Mouse (Mus musculus): ENCODE measurements around the gene Bivm. TPM values are rescaled to one million over a fixed set of nuclear protein-coding genes. Genes with fewer than 3 reads are reported as not detected.
A peak's percentile ranks its signal among the peaks of the same experiment; 100 is the strongest.

Gene Bivm
- polyA plus RNA-seq (2015; fragmentation: Nextera tagmentation; extraction: Ambion mirVana) = 27.3 and 32.3 TPM in 2 replicates

DNA sequence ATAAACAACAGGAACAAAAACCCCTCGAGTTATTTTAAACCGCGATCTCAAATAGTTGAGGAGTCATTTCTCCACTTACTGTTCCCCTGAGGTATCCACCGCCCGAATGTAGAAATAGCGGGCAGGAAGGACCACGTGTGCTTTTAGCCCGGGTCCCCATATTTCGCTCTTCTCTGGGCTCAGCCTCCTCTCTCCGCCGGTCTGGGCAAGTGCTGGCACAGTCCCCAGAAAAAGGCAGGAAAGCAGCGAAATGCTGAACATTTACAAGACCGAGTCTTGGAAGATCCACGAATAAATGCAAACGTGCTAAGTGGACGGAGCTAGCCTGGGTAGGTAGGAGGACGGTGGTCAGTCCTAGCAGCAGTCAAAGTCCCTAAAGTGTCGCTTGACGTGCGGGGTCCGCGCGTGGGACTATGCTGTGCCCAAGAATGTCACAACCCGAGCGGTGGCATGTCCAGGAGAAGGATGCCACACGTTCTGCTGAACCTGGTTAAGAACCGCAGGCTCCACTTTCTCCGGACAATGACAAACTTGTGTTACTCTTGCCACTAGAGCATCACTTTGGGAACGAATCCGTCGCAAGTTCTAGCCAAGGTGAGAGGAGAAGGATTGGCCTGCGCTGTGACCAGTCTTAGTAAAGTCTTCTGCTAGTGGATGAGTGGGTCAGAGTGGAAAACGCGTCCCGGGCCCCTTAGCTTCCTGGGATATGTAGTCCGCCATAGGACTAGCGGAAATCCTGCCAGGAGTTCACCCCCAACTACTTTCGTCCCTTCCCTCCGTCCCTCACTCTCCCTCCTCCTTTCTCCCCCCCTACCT, at the start of gene Bivm, which contains the start of gene Kdelc1:
Gene Bivm (plus strand): TSS at position 719 of the 816 bp plus-strand sequence.
Gene Kdelc1 (minus strand): TSS at position 570 of the 816 bp plus-strand sequence.
- Histone ChIP-seq H3K4me2 (ENCODE audit: low read length) (peak within 1 kb of the TSS; percentile 84), H3K4me3 (ENCODE audit: low read length) (peak within 1 kb of the TSS; percentile 63), H3K4me1 (ENCODE audit: control insufficient read depth, insufficient read depth, low read depth, low read length) (peaks cover 9% of the 10 kb centered on the region), H3K9ac (ENCODE audit: low read depth, low read length) (peak within 1 kb of the TSS; percentile 81), H3K36me3 (ENCODE audit: control insufficient read depth, insufficient read depth, low read length) (peaks cover 4% of the 10 kb centered on the region; the same call in 1 of the 2 replicates), H3K27me3 (replicated peaks; ENCODE audit: control insufficient read depth, insufficient read depth, low read length) (no peaks in the 10 kb centered on the region), H3K9me3 (ENCODE audit: control insufficient read depth, low read length) (no peaks in the 10 kb centered on the region), H3K27ac (ENCODE audit: low read depth, low read length) (peak within 1 kb of the TSS; percentile 90)
- peak; percentile 98 for ATAC-seq
- under 1% methylated on average over 39 of the region's 39 CpGs for WGBS

DNA sequence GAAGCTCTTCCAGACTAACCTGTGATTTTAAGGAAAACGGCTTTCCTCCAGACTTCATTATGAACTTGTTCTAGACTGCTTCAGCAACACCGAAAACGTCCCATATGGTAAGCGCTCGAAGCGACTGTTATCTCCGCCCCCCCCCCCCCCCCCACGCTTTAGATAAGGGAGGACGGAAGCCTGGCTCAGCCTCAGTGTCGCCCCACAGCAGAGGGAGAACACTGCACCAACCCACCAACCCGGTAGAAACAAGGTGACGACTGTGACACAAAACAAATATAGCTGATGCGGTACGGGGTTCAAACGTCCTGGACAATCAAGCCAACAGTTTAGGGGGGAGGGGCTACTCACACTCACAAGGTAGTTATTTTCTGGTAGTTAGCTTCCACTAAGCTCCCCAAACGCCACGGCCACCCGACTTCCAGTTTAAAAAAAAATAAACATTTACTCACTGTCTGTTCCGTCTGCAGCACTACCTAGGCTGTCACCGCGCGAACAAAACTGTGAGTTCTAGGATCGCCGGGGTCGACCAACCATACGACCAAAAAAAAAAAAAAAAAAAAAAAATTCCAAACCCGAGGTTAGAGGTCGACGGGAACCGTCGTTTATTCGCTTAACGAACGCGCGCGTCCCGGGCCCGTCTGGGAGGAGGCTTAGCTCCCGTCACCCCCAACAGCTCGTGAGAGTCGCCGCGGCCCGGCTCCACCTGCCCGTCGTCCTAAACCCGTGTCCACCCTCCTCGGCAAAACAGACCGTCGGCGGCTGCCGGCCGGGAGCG, 17.1 kb upstream of the Bivm start:
- Histone ChIP-seq H3K4me2 (ENCODE audit: low read length) (peak overlapping the region; percentile 75), H3K9ac (ENCODE audit: low read depth, low read length) (peak overlapping the region; percentile 84), H3K9me3 (ENCODE audit: control insufficient read depth, low read length) (no peaks in the 10 kb centered on the region), H3K4me1 (ENCODE audit: control insufficient read depth, insufficient read depth, low read depth, low read length) (peaks cover 7% of the 10 kb centered on the region), H3K27ac (ENCODE audit: low read depth, low read length) (peak overlapping the region; percentile 79), H3K36me3 (ENCODE audit: control insufficient read depth, insufficient read depth, low read length) (peaks cover 8% of the 10 kb centered on the region), H3K4me3 (ENCODE audit: low read length) (peak overlapping the region; percentile 89), H3K27me3 (replicated peaks; ENCODE audit: control insufficient read depth, insufficient read depth, low read length) (no peaks in the 10 kb centered on the region)
- WGBS = under 1% methylated on average over 53 of the region's 55 CpGs
- peak; percentile 79 for ATAC-seq

DNA sequence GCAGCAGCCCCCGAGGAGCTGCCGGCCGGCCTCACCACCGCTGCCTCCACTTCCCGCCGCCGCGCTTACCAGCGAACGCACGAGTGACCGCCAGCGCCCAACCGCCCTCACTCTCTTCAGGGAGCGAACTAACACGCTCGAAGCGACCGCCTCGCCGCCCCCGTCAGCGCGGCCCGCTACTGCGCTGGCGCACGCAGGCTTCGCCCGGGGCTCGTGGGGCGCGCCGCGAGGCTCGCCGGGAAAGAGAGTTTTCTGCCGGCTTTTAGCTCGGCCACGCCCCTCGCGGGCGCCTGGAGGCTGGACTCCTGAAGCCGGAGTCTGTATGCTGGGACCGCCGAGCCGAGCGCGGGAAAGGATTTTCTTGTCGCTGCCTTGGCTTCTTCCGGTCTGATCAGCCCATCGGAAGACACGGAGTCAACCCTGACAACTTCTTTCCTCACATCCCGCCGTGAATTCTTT, 16.5 kb upstream of the Bivm start, which contains the start of gene Tex30:
Gene Tex30 (minus strand): TSS at position 183 of the 459 bp plus-strand sequence.
- Histone ChIP-seq H3K4me3 (ENCODE audit: low read length) (peak within 1 kb of the TSS; percentile 89), H3K9me3 (ENCODE audit: control insufficient read depth, low read length) (no peaks in the 10 kb centered on the region), H3K4me1 (ENCODE audit: control insufficient read depth, insufficient read depth, low read depth, low read length) (peaks cover 7% of the 10 kb centered on the region), H3K27me3 (replicated peaks; ENCODE audit: control insufficient read depth, insufficient read depth, low read length) (no peaks in the 10 kb centered on the region), H3K27ac (ENCODE audit: low read depth, low read length) (peak within 1 kb of the TSS; percentile 79), H3K4me2 (ENCODE audit: low read length) (peak within 1 kb of the TSS; percentile 75), H3K36me3 (ENCODE audit: control insufficient read depth, insufficient read depth, low read length) (peaks cover 9% of the 10 kb centered on the region), H3K9ac (ENCODE audit: low read depth, low read length) (peak within 1 kb of the TSS; percentile 84)
- WGBS = 0% methylated on average over 43 of the region's 55 CpGs
- peak; percentile 99 for ATAC-seq

DNA sequence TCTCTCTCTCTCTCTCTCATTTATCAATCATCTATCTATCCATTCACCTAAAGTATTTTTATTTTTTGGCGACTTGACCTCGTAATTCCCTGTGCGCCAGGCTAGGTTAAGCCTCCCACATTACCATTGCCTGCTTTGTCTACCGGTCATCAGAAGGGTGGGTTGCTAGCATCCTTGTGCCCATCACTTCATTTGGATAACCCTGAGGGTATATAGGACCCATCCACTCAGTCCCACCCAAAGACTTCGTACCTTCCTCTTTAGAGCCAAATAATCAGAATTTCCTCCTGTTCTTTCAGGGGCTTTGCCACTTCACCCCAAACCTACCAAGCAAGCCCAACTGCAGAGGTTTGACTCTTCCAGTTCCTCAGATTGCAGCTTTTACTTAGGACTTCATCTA, 15.8 kb upstream of the Bivm start:
- H3K4me3 ChIP-seq (ENCODE audit: low read length) = peak overlapping the region; percentile 89
- H3K36me3 ChIP-seq (ENCODE audit: control insufficient read depth, insufficient read depth, low read length) = peaks cover 11% of the 10 kb centered on the region
- WGBS = 16% methylated on average over 5 of the region's 5 CpGs
- H3K27me3 ChIP-seq (replicated peaks; ENCODE audit: control insufficient read depth, insufficient read depth, low read length) = no peaks in the 10 kb centered on the region
- peak overlapping the region; percentile 84 for H3K9ac ChIP-seq (ENCODE audit: low read depth, low read length)
- peaks cover 7% of the 10 kb centered on the region for H3K4me1 ChIP-seq (ENCODE audit: control insufficient read depth, insufficient read depth, low read depth, low read length)
- no peaks in the 10 kb centered on the region for H3K9me3 ChIP-seq (ENCODE audit: control insufficient read depth, low read length)
- no peak for ATAC-seq
- H3K4me2 ChIP-seq (ENCODE audit: low read length) = peak overlapping the region; percentile 75
- no peak overlapping the region for H3K27ac ChIP-seq (ENCODE audit: low read depth, low read length)

DNA sequence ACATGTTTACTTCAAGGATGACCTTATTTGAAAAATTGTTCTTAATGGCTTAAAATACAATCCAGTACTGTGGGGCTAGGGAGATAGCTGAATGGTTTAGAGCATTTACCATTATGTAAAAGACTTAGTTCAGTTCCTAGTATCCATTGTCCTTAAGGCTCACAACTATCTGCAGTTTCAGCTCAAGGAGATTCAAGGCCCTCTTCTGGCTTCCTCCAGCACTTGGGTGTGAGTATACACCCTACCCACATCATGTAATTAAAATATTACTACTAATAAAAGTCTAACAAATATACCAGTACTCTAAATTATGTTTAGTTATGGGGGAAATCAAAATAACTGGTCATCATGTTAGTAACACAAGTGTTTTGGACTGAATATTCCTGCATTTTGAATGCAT, 1.2 kb upstream of the Bivm start:
- Histone ChIP-seq H3K9me3 (ENCODE audit: control insufficient read depth, low read length) (no peaks in the 10 kb centered on the region), H3K27ac (ENCODE audit: low read depth, low read length) (no peak overlapping the region), H3K4me2 (ENCODE audit: low read length) (peak overlapping the region; percentile 84), H3K4me1 (ENCODE audit: control insufficient read depth, insufficient read depth, low read depth, low read length) (peaks cover 9% of the 10 kb centered on the region), H3K4me3 (ENCODE audit: low read length) (no peak overlapping the region; the same call in 1 of the 2 replicates), H3K36me3 (ENCODE audit: control insufficient read depth, insufficient read depth, low read length) (peaks cover 9% of the 10 kb centered on the region; the same call in 1 of the 2 replicates), H3K27me3 (replicated peaks; ENCODE audit: control insufficient read depth, insufficient read depth, low read length) (no peaks in the 10 kb centered on the region), H3K9ac (ENCODE audit: low read depth, low read length) (no peak overlapping the region)
- ATAC-seq = no peak

DNA sequence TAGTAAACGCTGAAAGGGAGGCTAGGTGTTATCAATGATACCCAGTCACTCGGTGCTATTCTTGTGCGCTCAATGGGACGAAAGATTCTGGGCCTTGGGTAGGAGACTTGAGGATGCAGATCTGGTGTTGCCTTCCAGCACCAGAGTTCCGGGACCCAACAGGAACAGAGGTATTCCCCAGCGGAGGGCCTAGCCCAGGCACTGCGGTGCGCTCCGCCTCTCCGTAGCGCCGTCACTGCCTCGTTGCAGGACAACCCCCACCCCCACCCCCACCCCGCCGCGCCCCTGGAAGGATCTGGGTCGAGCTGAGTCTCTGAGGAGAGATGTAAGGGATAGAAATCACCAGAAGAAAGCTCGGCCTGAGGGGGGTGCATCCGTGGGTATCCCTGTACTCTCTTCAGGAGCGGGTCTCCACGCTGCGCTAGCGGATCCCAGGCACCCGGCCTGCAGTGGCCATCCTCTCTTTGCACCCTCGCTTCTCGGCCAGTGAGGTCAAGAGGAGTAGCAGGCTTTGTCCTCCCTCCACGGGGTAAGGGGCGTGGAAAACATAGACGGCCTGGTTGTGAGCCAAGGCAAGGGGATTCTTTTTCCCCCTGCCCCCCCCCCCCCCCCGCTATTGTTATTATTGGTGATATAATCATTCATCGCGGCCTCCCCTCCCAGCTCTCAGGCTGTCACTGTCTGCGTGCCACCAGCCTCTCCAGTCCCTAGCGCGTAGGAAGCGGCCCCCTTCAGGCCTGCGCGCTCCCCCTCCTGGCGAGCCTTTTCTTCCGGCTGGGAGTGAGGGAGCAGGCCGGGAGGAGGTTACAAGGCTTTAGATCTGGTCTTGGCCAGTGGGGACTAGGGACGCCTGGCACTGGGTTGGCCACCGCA, 680 bp downstream of the Bivm start:
- Histone ChIP-seq H3K4me3 (ENCODE audit: low read length) (peak overlapping the region; percentile 63), H3K27me3 (replicated peaks; ENCODE audit: control insufficient read depth, insufficient read depth, low read length) (no peaks in the 10 kb centered on the region), H3K27ac (ENCODE audit: low read depth, low read length) (peak overlapping the region; percentile 90), H3K36me3 (ENCODE audit: control insufficient read depth, insufficient read depth, low read length) (peaks cover 4% of the 10 kb centered on the region; the same call in 1 of the 2 replicates), H3K4me2 (ENCODE audit: low read length) (peak overlapping the region; percentile 84), H3K9me3 (ENCODE audit: control insufficient read depth, low read length) (no peaks in the 10 kb centered on the region), H3K4me1 (ENCODE audit: control insufficient read depth, insufficient read depth, low read depth, low read length) (peaks cover 9% of the 10 kb centered on the region), H3K9ac (ENCODE audit: low read depth, low read length) (peak overlapping the region; percentile 81)
- under 1% methylated on average over 39 of the region's 43 CpGs for WGBS
- ATAC-seq = peak; percentile 86

- Histone ChIP-seq H3K4me1 (ENCODE audit: control insufficient read depth, insufficient read depth, low read depth, low read length) (peaks cover 9% of the 10 kb centered on the region), H3K4me3 (ENCODE audit: low read length) (peak overlapping the region; percentile 63), H3K27me3 (replicated peaks; ENCODE audit: control insufficient read depth, insufficient read depth, low read length) (no peaks in the 10 kb centered on the region), H3K27ac (ENCODE audit: low read depth, low read length) (peak overlapping the region; percentile 90), H3K9ac (ENCODE audit: low read depth, low read length) (peak overlapping the region; percentile 81), H3K36me3 (ENCODE audit: control insufficient read depth, insufficient read depth, low read length) (0 out of 2 replicates have a peak, but pooled peaks cover 2% of the 10 kb centered on the region), H3K9me3 (ENCODE audit: control insufficient read depth, low read length) (no peaks in the 10 kb centered on the region), H3K4me2 (ENCODE audit: low read length) (peak overlapping the region; percentile 84)
- WGBS = 1% methylated on average over 6 of the region's 6 CpGs
- ATAC-seq = no peak; the same call in 1 of the 2 replicates
Observed at GRCm38 (mm10) chr1:44120074-44120406, 1.3 kb downstream of the Bivm start.

- 86% methylated on average over 3 of the region's 3 CpGs for WGBS
- Histone ChIP-seq H3K4me3 (ENCODE audit: low read length) (no peak overlapping the region), H3K4me2 (ENCODE audit: low read length) (no peak overlapping the region)
Observed at GRCm38 (mm10) chr1:44122256-44122655, 3.5 kb downstream of the Bivm start.

More at GRCm38 (mm10) chr1:44122256-44122655, 3.5 kb downstream of the Bivm start:
- Histone ChIP-seq H3K9ac (ENCODE audit: low read depth, low read length) (no peak overlapping the region), H3K27me3 (replicated peaks; ENCODE audit: control insufficient read depth, insufficient read depth, low read length) (no peaks in the 10 kb centered on the region), H3K4me1 (ENCODE audit: control insufficient read depth, insufficient read depth, low read depth, low read length) (peaks cover 9% of the 10 kb centered on the region), H3K36me3 (ENCODE audit: control insufficient read depth, insufficient read depth, low read length) (no peaks in the 10 kb centered on the region), H3K27ac (ENCODE audit: low read depth, low read length) (no peak overlapping the region), H3K9me3 (ENCODE audit: control insufficient read depth, low read length) (no peaks in the 10 kb centered on the region)
- ATAC-seq = no peak
